Mouse (Mus musculus) G1E (cell line): ENCODE measurements at regions not wholly inside any gene's neighbourhood (a gene's known extent, or its start where the extent isn't known, plus 50 kb on each side); places are given as distances from the start of the nearest gene placed in this dataset.

Source experiments
- ATAC-seq: 2 replicates; pipeline ENCODE4 v1.8.0; 2016; ENCODE audit warnings: mild to moderate bottlenecking; ENCODE audit not compliant: insufficient number of reproducible peaks, poor library complexity, low FRiP score, severe bottlenecking; ENCODE audit errors: extremely low read depth
- DNase-seq: peaks from one replicate; pipeline ENCODE4 v3.0.0; 2012; ENCODE audit warnings: low spot score
- H3K27me3 ChIP-seq: 2 replicates; pipeline ENCODE4 v1.6.1; 2012; ENCODE audit warnings: mild to moderate bottlenecking, low read length, inconsistent platforms; ENCODE audit not compliant: insufficient read depth
- H3K36me3 ChIP-seq: replicated peaks from 2 replicates; pipeline ENCODE3; 2012; ENCODE audit warnings: mild to moderate bottlenecking, inconsistent platforms
- H3K4me1 ChIP-seq: 2 replicates; pipeline ENCODE4 v1.6.1; 2012; ENCODE audit warnings: low read depth, low read length, inconsistent platforms, mixed read lengths; ENCODE audit not compliant: insufficient read depth
- H3K4me3 ChIP-seq: 2 replicates; pipeline ENCODE4 v1.5.1; 2012; ENCODE audit warnings: low read depth, mild to moderate bottlenecking, inconsistent platforms, low read length, moderate library complexity, mixed read lengths
- H3K9me3 ChIP-seq: replicated peaks from 2 replicates; pipeline ENCODE4 v1.6.1; 2012; ENCODE audit warnings: inconsistent platforms
- CTCF ChIP-seq: IDR thresholded peaks from 2 replicates; pipeline ENCODE4 v1.5.1; 2012; ENCODE audit warnings: low read depth, low read length, inconsistent platforms, mixed read lengths
- GATA1 ChIP-seq: IDR thresholded peaks from 2 replicates; pipeline ENCODE4 v1.6.1; 2012; ENCODE audit warnings: borderline replicate concordance, low read length, inconsistent platforms, mixed read lengths
- GATA2 ChIP-seq: IDR thresholded peaks from 2 replicates; pipeline ENCODE4 v1.6.1; 2012; ENCODE audit warnings: low read depth, low read length, inconsistent platforms, borderline replicate concordance
- POLR2AphosphoS5 ChIP-seq: IDR thresholded peaks from 2 replicates; pipeline ENCODE4 v1.6.1; 2012; ENCODE audit warnings: low read depth, low read length, inconsistent platforms; ENCODE audit not compliant: insufficient replicate concordance
- TAL1 ChIP-seq: conservative IDR thresholded peaks from 2 replicates; pipeline ENCODE4 v1.6.1; 2012; ENCODE audit warnings: low read depth, low read length, inconsistent platforms, mixed read lengths

DNA sequence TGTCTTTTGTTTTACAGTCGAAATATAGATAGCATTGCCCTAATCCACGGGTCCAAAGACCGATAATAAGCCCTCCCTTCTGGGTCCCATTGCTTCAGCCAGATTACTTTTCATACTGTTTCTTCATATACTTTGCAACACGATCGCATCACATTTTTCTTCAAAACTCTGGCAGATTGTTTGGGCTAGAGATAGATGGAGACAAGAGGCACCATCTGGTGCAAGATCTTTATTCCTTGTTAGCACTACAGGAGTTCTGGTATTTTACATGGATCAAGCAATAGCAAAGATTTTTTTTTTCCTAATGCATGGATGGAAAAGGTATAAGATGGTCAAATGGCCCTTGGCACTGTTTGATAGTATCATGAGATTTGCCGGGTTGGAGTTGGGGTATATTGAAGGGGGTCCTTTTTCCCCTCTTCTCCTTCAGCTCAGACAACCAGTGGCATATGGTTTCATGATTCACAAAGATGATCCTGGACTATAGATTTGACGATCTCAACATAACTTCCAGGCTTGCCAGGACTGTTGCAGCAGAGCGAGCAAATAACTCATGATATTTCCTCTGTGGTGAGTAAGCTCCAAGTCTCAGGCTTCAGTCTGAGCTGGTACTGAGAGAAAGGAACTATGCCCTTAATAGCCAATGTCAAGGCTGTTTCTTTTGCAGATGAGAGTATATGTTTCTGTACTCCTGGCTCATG lies 127.6 kb upstream of the Mef2c start:
- Histone ChIP-seq H3K36me3 (no peaks in the 10 kb centered on the region), H3K4me1 (no peaks in the 10 kb centered on the region), H3K9me3 (no peaks in the 10 kb centered on the region), H3K4me3 (no peak overlapping the region), H3K27me3 (no peaks in the 10 kb centered on the region)
- no peak for DNase-seq
- TF ChIP-seq GATA1 (no peak), GATA2 (no peak), POLR2AphosphoS5 (no peak), CTCF (no peak), TAL1 (no peak)
- no peak for ATAC-seq

DNA sequence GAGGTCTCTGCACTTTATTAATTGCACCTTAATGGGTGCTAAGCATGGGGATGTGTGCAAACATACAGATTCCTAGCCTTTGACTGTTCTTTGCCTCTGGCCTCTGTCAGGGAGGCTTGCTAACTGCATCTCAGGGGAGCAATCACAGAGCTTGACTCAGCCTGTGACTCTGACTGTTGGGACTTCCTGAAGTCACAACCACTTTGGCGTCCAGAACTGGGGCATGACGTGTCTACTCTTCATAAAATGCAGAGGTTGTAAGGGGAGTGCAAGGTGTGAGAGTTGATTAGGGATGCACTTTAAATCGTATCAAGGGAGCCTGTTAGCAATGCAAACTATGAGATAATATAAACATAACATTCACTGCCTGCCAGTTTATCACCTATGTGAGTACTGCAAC lies 125.2 kb upstream of the Mef2c start:
- no peak for DNase-seq
- H3K27me3 ChIP-seq: no peaks in the 10 kb centered on the region
- TF ChIP-seq CTCF (no peak), GATA2 (no peak), TAL1 (no peak), POLR2AphosphoS5 (no peak), GATA1 (no peak)
- no peaks in the 10 kb centered on the region for H3K9me3 ChIP-seq
- H3K4me1 ChIP-seq: no peaks in the 10 kb centered on the region
- ATAC-seq: no peak
- no peaks in the 10 kb centered on the region for H3K36me3 ChIP-seq
- H3K4me3 ChIP-seq: no peak overlapping the region

DNA sequence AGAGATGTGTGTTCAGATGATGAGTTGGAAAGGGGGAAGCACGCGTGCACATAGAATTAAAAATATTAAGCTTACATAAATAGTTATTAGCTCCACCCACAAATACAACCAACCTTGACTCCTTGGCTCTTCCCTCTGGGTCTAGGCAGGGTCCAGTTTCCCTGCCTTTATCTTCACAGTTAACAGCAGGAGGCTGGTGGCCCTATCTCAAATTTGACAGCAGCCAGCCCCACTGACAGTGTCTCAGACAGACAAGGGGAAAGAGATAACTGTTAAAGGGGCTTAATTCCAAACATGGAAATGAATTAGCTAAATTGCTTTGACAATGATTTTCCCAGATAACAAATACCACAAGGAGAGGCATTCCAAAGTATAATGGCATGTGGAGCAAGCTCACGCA lies 121.2 kb upstream of the Mef2c start:
- DNase-seq (no peak), ATAC-seq (no peak)
- Histone ChIP-seq H3K4me1 (no peaks in the 10 kb centered on the region), H3K27me3 (no peaks in the 10 kb centered on the region), H3K9me3 (no peaks in the 10 kb centered on the region), H3K36me3 (no peaks in the 10 kb centered on the region), H3K4me3 (no peak overlapping the region)
- no peak for TF ChIP-seq TAL1
- no peak for TF ChIP-seq POLR2AphosphoS5
- no peak for TF ChIP-seq CTCF
- TF ChIP-seq GATA1: no peak
- TF ChIP-seq GATA2: no peak

DNA sequence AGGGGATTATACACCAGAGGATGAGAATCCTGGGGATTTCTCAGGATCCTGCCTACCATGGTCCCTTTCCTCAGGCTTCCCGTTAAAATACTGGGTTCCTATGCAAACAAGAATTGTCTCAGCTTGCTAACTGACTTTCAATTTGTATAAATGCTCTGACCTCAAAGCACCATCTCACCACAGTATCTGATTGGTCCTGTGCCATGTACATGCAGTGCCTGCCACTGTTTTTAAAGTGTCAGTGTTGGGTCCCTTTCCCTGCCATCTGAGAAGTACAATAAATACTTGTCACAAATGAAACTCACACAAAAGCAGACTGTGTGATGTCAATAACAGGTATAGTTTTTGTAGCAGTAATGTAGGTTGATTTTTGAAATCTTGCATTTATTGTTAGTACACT lies 109.1 kb upstream of the Mef2c start:
- Histone ChIP-seq H3K36me3 (no peaks in the 10 kb centered on the region), H3K27me3 (no peaks in the 10 kb centered on the region), H3K9me3 (no peaks in the 10 kb centered on the region), H3K4me1 (no peaks in the 10 kb centered on the region), H3K4me3 (no peak overlapping the region)
- ATAC-seq (no peak), DNase-seq (no peak)
- TF ChIP-seq GATA1 (no peak), GATA2 (no peak), TAL1 (no peak), CTCF (no peak), POLR2AphosphoS5 (no peak)

DNA sequence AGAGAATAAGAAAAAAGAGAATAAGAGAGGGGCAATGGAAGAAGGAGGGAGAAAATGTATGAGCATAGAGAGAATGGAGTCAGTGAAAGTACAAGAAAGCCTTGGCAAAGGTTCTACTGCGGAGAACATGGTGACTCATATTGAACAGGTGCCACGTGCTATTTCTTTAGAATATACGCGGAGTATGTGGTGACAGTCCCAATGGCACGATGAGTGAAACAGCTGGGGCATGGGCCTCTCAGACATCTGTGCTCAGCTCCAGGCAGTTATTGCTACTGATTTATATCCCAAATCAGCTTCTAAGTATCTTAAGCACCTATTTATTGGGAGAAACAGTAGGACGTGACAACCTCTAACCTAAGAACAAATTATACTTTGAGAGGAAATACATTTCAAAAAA lies 104.5 kb upstream of the Mef2c start:
- Histone ChIP-seq H3K27me3 (no peaks in the 10 kb centered on the region), H3K9me3 (no peaks in the 10 kb centered on the region), H3K4me3 (no peak overlapping the region), H3K36me3 (no peaks in the 10 kb centered on the region), H3K4me1 (no peaks in the 10 kb centered on the region)
- ATAC-seq (no peak), DNase-seq (no peak)
- TF ChIP-seq TAL1: no peak

DNA sequence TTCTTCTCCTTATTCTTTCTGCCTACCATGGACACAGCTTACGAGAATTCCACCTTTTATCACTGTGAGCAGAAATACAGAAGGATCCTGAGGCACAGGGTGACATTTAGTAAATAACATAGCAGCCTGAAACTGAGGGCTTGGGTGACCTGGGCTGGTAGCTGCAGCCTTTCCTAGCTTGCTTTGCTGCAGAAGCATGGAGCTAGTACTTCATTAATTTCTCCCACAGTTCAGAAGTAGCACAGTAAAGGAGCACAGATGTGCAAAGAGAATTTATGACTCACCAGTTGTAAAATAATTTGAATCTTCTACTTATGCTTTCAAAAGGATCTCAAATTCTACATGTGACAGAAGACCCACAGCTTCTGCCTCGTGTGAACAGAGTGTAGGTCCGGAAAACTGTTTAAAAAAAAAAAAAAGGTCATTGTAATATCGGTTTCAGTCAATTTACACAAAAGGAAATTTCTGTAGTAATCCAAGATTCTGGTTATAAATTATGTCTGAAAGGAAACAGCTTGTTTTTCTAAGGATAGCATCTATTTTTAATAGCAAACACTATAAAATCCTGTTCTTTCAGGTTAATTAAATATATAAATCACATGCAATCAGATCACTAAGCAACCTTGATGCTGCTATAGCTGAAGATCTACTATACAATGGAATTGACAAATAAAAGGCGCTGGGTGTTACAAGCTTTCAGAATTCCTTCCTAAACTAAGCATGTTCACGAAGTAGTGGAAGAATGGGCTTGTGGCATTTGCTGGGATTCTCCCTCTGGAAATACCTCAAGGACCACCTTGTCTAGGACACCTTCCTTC lies 64.0 kb upstream of the Mef2c start:
- Histone ChIP-seq H3K27me3 (no peaks in the 10 kb centered on the region), H3K4me3 (no peak overlapping the region), H3K9me3 (no peaks in the 10 kb centered on the region), H3K4me1 (no peaks in the 10 kb centered on the region), H3K36me3 (no peaks in the 10 kb centered on the region)
- TF ChIP-seq TAL1 (no peak), POLR2AphosphoS5 (no peak), GATA1 (no peak), GATA2 (no peak), CTCF (no peak)
- ATAC-seq (no peak), DNase-seq (no peak)
